Mouse (Mus musculus) MEL (cell line): ENCODE data around the gene Ahcyl1.

Experiments
- CTCF ChIP-seq, 3 experiments: IDR thresholded peaks in 2 of 3; conservative IDR thresholded peaks in 1 of 3; 2 replicates each; pipeline ENCODE4 v1.5.1; 2011 to 2012; ENCODE audit warnings: low read length in 3 of 3, low read depth in 2 of 3, mild to moderate bottlenecking in 2 of 3, improper control_type of control experiment in 1 of 3, inconsistent platforms in 1 of 3, mixed read lengths in 1 of 3, moderate library complexity in 1 of 3; ENCODE audit not compliant: control insufficient read depth in 1 of 3, insufficient read depth in 1 of 3, poor library complexity in 1 of 3, severe bottlenecking in 1 of 3
- ELF1 ChIP-seq: IDR thresholded peaks from 2 replicates; pipeline ENCODE4 v1.6.1; 2014; ENCODE audit warnings: low read depth, mild to moderate bottlenecking, inconsistent platforms, low read length, improper control_type of control experiment, moderate library complexity
- EP300 ChIP-seq, 2 experiments: IDR thresholded peaks; 2 replicates each; pipeline ENCODE4 v1.6.1; 2011; ENCODE audit warnings: improper control_type of control experiment in 2 of 2, low read length in 2 of 2, low read depth in 1 of 2, mild to moderate bottlenecking in 1 of 2
- ETS1 ChIP-seq: IDR thresholded peaks from 2 replicates; pipeline ENCODE4 v1.6.1; 2012; ENCODE audit warnings: low read depth, mild to moderate bottlenecking, inconsistent platforms, low read length, improper control_type of control experiment, moderate library complexity
- HCFC1 ChIP-seq: IDR thresholded peaks from 2 replicates; pipeline ENCODE4 v1.6.1; 2012; ENCODE audit warnings: low read depth, mild to moderate bottlenecking, inconsistent platforms, low read length, improper control_type of control experiment, moderate library complexity
- MEF2A ChIP-seq: IDR thresholded peaks from 2 replicates; pipeline ENCODE4 v1.6.1; 2014; ENCODE audit warnings: low read depth, mild to moderate bottlenecking, inconsistent platforms, low read length, improper control_type of control experiment; ENCODE audit not compliant: poor library complexity, insufficient replicate concordance, severe bottlenecking; ENCODE audit errors: extremely low read depth
- MXI1 ChIP-seq: IDR thresholded peaks from 2 replicates; pipeline ENCODE4 v1.6.1; 2011; ENCODE audit warnings: mild to moderate bottlenecking, low read depth, low read length, improper control_type of control experiment
- POLR2A ChIP-seq, 2 experiments: IDR thresholded peaks; 2 replicates each; pipeline ENCODE4 v1.6.1; 2011 to 2012; ENCODE audit warnings: low read length in 2 of 2, mild to moderate bottlenecking in 2 of 2, control low read depth in 1 of 2, improper control_type of control experiment in 1 of 2, low read depth in 1 of 2, moderate library complexity in 1 of 2; ENCODE audit not compliant: control insufficient read depth in 1 of 2, insufficient read depth in 1 of 2, poor library complexity in 1 of 2
- RCOR1 ChIP-seq: IDR thresholded peaks from 2 replicates; pipeline ENCODE4 v1.6.1; 2012; ENCODE audit warnings: low read depth, mild to moderate bottlenecking, inconsistent platforms, low read length, improper control_type of control experiment
- SMC3 ChIP-seq: IDR thresholded peaks from 2 replicates; pipeline ENCODE4 v1.6.1; 2011; ENCODE audit warnings: low read depth, low read length, improper control_type of control experiment
- TBP ChIP-seq: IDR thresholded peaks from 2 replicates; pipeline ENCODE4 v1.8.0; 2011; ENCODE audit warnings: low read depth, low read length, improper control_type of control experiment
- UBTF ChIP-seq: IDR thresholded peaks from 2 replicates; pipeline ENCODE4 v1.6.1; 2012; ENCODE audit warnings: low read depth, mild to moderate bottlenecking, inconsistent platforms, low read length, improper control_type of control experiment, moderate library complexity, borderline replicate concordance; ENCODE audit not compliant: insufficient read depth
- ZC3H11A ChIP-seq: IDR thresholded peaks from 2 replicates; pipeline ENCODE4 v1.6.1; 2012; ENCODE audit warnings: low read depth, mild to moderate bottlenecking, inconsistent platforms, low read length, improper control_type of control experiment
- ZNF384 ChIP-seq: IDR thresholded peaks from 2 replicates; pipeline ENCODE4 v1.6.1; 2012; ENCODE audit warnings: low read depth, mild to moderate bottlenecking, inconsistent platforms, low read length, improper control_type of control experiment

GRCm38 (mm10) chr3:107738620-107739019 is 42.3 kb upstream of the Ahcyl1 start:
- TF ChIP-seq UBTF (no peak), RCOR1 (no peak), ETS1 (no peak), POLR2A (IDR thresholded peaks at IDR 0.05; ENCODE audit: control insufficient read depth in 1 of 2, insufficient read depth in 1 of 2, low read depth in 1 of 2, low read length in 2 of 2, poor library complexity in 1 of 2) (no peak), CTCF (IDR thresholded peaks at IDR 0.05 in 2 of 3, conservative IDR thresholded peaks at IDR 0.05 in 1 of 3; ENCODE audit: control insufficient read depth in 1 of 3, insufficient read depth in 1 of 3, low read depth in 2 of 3, low read length in 3 of 3, poor library complexity in 1 of 3, severe bottlenecking in 1 of 3) (no peak), ZNF384 (no peak), EP300 (IDR thresholded peaks at IDR 0.05; ENCODE audit: low read depth in 1 of 2, low read length in 2 of 2) (no peak), ELF1 (no peak), MXI1 (no peak), ZC3H11A (no peak), TBP (no peak), SMC3 (no peak), HCFC1 (no peak), MEF2A (no peak)
